Mouse (Mus musculus): ENCODE measurements around the gene Reep6. TPM values are rescaled to one million over a fixed set of nuclear protein-coding genes. Genes with fewer than 3 reads are reported as not detected.

Gene Reep6
- polyA plus RNA-seq, 1 experiment from 2014 or later, result 11.7 TPM

- peaks cover 7% of the 10 kb centered on the region for H3K4me1 ChIP-seq (replicated peaks; ENCODE audit: insufficient read depth, low read length)
- peaks cover 26% of the 10 kb centered on the region; the same call in 1 of the 2 replicates for H3K27me3 ChIP-seq (ENCODE audit: insufficient read depth, low read length)
- TF ChIP-seq CTCF (IDR thresholded peaks at IDR 0.05; ENCODE audit: low read depth), result no peak
- no peak overlapping the region for H3K4me2 ChIP-seq (ENCODE audit: low read length)
- H3K9ac ChIP-seq (ENCODE audit: low read depth, low read length), result no peak overlapping the region
- no peaks in the 10 kb centered on the region for H3K9me3 ChIP-seq (replicated peaks; ENCODE audit: low read length)
- H3K4me3 ChIP-seq (replicated peaks; ENCODE audit: low read depth, low read length), result no peak overlapping the region
- H3K36me3 ChIP-seq (ENCODE audit: insufficient read depth, low read length), result peaks cover 3% of the 10 kb centered on the region; the same call in 1 of the 2 replicates
- DNase-seq (ENCODE audit: low spot score) (no peak), ATAC-seq (replicated peaks; ENCODE audit: low FRiP score, low read depth) (no peak)
- no peak overlapping the region for H3K27ac ChIP-seq
- WGBS, result 34% methylated on average over 9 of the region's 10 CpGs
Observed at GRCm38 (mm10) chr10:80317011-80317410, 12.7 kb upstream of the Reep6 start.

GRCm38 (mm10) chr10:80320340-80320760 lies 9.4 kb upstream of the Reep6 start, which contains the start of gene 2310011J03Rik:
Gene 2310011J03Rik (minus strand): TSS chr10:80320537.
- peak within 1 kb of the TSS; percentile 68 for H3K4me2 ChIP-seq (ENCODE audit: low read length)

DNA sequence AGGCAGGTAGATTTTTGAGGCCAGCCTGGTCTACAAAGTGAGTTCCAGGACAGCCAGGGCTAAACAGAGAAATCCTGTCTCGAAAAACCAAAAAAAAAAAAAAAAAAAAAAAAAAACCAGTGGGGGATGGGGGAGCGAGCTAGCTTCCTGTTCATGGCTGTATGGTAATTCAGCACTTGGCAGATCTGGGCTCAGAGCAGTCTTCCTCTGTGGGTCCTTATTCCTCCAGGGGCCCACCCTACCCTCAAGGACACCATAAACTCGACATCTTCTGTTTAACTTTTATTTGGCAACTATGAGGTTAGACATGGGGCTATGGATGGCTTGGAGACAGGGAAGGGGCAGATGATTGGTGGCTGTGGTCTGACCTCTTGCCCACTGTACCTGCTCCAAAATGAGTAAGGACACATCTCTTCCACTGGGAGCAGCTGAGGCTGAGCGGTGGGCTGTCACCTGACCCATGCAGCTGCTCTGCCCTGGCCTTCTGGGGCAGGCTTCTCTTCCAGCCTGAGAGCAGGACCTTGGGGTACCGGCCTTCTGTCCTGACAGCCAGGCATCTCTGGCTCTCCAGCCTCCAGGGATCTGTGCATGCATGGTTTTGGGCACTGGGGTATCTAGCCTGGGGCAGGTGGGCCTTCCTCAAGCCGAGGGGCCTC lies 8.6 kb upstream of the Reep6 start:
- ATAC-seq (replicated peaks; ENCODE audit: low FRiP score, low read depth) (no peak), DNase-seq (ENCODE audit: low spot score) (no peak)
- Histone ChIP-seq H3K4me1 (replicated peaks; ENCODE audit: insufficient read depth, low read length) (peaks cover 20% of the 10 kb centered on the region), H3K9me3 (replicated peaks; ENCODE audit: low read length) (no peaks in the 10 kb centered on the region), H3K4me2 (ENCODE audit: low read length) (no peak overlapping the region), H3K36me3 (ENCODE audit: insufficient read depth, low read length) (peaks cover 3% of the 10 kb centered on the region; the same call in 1 of the 2 replicates), H3K27me3 (ENCODE audit: insufficient read depth, low read length) (peaks cover 6% of the 10 kb centered on the region; the same call in 1 of the 2 replicates), H3K4me3 (replicated peaks; ENCODE audit: low read depth, low read length) (no peak overlapping the region), H3K9ac (ENCODE audit: low read depth, low read length) (no peak overlapping the region), H3K27ac (no peak overlapping the region)
- TF ChIP-seq CTCF (IDR thresholded peaks at IDR 0.05; ENCODE audit: low read depth), result no peak
- 70% methylated on average over 6 of the region's 6 CpGs for WGBS

More at GRCm38 (mm10) chr10:80320340-80320760, 9.4 kb upstream of the Reep6 start, which contains the start of gene 2310011J03Rik:
- peak; percentile 23 for ATAC-seq (replicated peaks; ENCODE audit: low FRiP score, low read depth)
- DNase-seq (ENCODE audit: low spot score), result peak; percentile 98
- no peaks in the 10 kb centered on the region for H3K9me3 ChIP-seq (replicated peaks; ENCODE audit: low read length)
- H3K27ac ChIP-seq, result peak within 1 kb of the TSS; percentile 76
- H3K4me3 ChIP-seq (replicated peaks; ENCODE audit: low read depth, low read length), result peak within 1 kb of the TSS; percentile 73
- peaks cover 14% of the 10 kb centered on the region; the same call in 1 of the 2 replicates for H3K27me3 ChIP-seq (ENCODE audit: insufficient read depth, low read length)
- TF ChIP-seq CTCF (IDR thresholded peaks at IDR 0.05; ENCODE audit: low read depth), result no peak
- under 1% methylated on average over 34 of the region's 34 CpGs for WGBS
- H3K4me1 ChIP-seq (replicated peaks; ENCODE audit: insufficient read depth, low read length), result peaks cover 20% of the 10 kb centered on the region
- H3K9ac ChIP-seq (ENCODE audit: low read depth, low read length), result peak within 1 kb of the TSS; percentile 79
- H3K36me3 ChIP-seq (ENCODE audit: insufficient read depth, low read length), result peaks cover 3% of the 10 kb centered on the region; the same call in 1 of the 2 replicates

DNA sequence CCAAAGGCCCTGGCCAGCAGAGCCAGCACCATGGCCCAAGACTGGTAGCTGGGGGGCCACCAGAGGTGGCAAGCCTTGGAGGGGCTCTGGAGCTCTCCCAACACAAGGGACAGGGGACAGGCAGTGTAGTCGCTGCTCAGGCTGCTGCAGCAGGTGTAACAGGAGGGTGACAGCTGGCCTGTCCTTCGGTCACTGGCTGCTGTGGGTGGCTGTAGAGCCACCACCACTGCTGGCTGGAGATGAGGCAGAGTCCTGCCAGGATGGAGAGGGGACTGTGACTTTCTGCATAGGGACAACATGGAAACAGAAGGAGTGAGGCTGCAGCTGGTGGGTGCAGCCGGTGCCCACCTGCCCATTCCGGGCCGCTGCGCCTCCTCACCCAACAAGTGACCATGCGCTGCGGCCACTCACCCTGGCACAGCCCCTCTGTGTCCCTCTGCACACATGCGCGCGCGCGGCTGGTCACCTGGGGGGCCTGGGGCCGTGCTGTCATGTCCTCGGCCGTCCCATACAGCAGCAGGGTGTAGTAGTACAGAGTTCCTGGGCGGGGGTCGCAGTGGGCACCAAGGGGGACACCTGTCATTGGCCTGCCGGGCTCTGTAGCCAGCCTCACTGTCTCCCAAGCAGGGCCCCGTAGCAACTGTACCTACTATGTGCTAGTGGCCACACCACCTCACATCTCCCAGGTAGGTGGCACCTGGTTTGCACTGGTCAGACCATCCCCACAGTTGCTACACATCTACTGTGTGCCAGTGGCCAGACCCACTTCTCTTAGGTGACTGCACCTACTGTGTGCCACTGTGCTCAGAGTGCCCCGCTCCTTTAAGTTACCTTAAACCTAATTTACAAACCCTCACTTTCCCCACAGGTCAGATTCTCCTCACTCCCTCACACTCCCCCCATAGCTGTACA lies 7.8 kb upstream of the Reep6 start:
- Histone ChIP-seq H3K4me1 (replicated peaks; ENCODE audit: insufficient read depth, low read length) (peaks cover 20% of the 10 kb centered on the region), H3K9ac (ENCODE audit: low read depth, low read length) (no peak overlapping the region), H3K4me3 (replicated peaks; ENCODE audit: low read depth, low read length) (no peak overlapping the region), H3K9me3 (replicated peaks; ENCODE audit: low read length) (no peaks in the 10 kb centered on the region), H3K36me3 (ENCODE audit: insufficient read depth, low read length) (peaks cover 3% of the 10 kb centered on the region; the same call in 1 of the 2 replicates), H3K4me2 (ENCODE audit: low read length) (0 out of 2 replicates have a peak overlapping the region, but pooled peaks have one; percentile 95), H3K27me3 (ENCODE audit: insufficient read depth, low read length) (0 out of 2 replicates have a peak, but pooled peaks cover 1% of the 10 kb centered on the region), H3K27ac (no peak overlapping the region)
- 90% methylated on average over 18 of the region's 21 CpGs for WGBS
- DNase-seq (ENCODE audit: low spot score) (no peak), ATAC-seq (replicated peaks; ENCODE audit: low FRiP score, low read depth) (no peak)
- no peak for TF ChIP-seq CTCF (IDR thresholded peaks at IDR 0.05; ENCODE audit: low read depth)

DNA sequence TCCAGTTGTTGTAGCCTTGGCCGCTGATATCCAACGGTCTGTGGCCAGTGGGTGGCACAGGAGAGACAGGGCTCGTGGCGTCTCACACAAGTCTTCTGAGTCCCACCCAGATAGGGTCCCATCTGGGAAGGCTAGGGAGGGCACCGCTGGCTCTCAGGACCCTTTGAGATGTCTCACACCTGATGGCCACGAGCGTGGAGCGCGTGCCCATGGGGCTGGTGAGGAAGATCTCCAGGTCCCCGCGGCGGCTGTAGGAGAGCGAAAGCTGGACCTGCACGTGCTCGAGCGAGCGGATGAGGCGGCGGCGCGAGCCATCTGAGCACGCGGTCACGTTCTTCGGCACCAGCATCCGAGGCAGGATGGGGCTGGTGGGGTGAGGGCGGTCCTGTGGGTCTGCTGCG lies 6.9 kb upstream of the Reep6 start:
- Histone ChIP-seq H3K4me2 (ENCODE audit: low read length) (peak overlapping the region; percentile 95), H3K4me1 (replicated peaks; ENCODE audit: insufficient read depth, low read length) (peaks cover 20% of the 10 kb centered on the region), H3K4me3 (replicated peaks; ENCODE audit: low read depth, low read length) (peak overlapping the region; percentile 56), H3K27me3 (ENCODE audit: insufficient read depth, low read length) (no peaks in the 10 kb centered on the region), H3K27ac (no peak overlapping the region), H3K9me3 (replicated peaks; ENCODE audit: low read length) (no peaks in the 10 kb centered on the region), H3K36me3 (ENCODE audit: insufficient read depth, low read length) (peaks cover 1% of the 10 kb centered on the region; the same call in 1 of the 2 replicates), H3K9ac (ENCODE audit: low read depth, low read length) (peak overlapping the region; percentile 63)
- TF ChIP-seq CTCF (IDR thresholded peaks at IDR 0.05; ENCODE audit: low read depth), result no peak; the same call in 1 of the 2 replicates
- 2% methylated on average over 27 of the region's 28 CpGs for WGBS
- ATAC-seq (replicated peaks; ENCODE audit: low FRiP score, low read depth) (no peak), DNase-seq (ENCODE audit: low spot score) (peak; percentile 30)
